Mouse (Mus musculus) stomach, embryonic 14.5 days (tissue): ENCODE results near the gene Npr1. TPM values are rescaled to one million over a fixed set of nuclear protein-coding genes. Genes with fewer than 3 reads are reported as not detected.

Experiments
- ATAC-seq: fragments of 200-750 bp; cut with Nextera tagmentation; 2 replicates; pipeline ENCODE4 v1.8.0; 2017; ENCODE audit warnings: low read depth, moderate TSS enrichment; ENCODE audit not compliant: insufficient number of reproducible peaks, insufficient read depth, low FRiP score
- H3K27ac ChIP-seq: fragments of 300-500 bp; sonication (generic); 2 replicates; pipeline ENCODE4 v1.5.1; 2014; ENCODE audit warnings: mild to moderate bottlenecking, low read length, moderate library complexity, mixed read lengths
- H3K27me3 ChIP-seq: fragments of 300-500 bp; sonication (generic); 2 replicates; pipeline ENCODE4 v1.6.1; 2014; ENCODE audit warnings: low read length, control low read depth, mixed read lengths; ENCODE audit not compliant: control insufficient read depth, insufficient read depth
- H3K36me3 ChIP-seq: fragments of 300-500 bp; sonication (generic); 2 replicates; pipeline ENCODE4 v1.6.1; 2014; ENCODE audit warnings: mild to moderate bottlenecking, control low read depth, low read length, moderate library complexity, mixed read lengths; ENCODE audit not compliant: control insufficient read depth, insufficient read depth
- H3K4me1 ChIP-seq: fragments of 300-500 bp; sonication (generic); 2 replicates; pipeline ENCODE4 v1.6.1; 2014; ENCODE audit warnings: low read length, control low read depth, mixed read lengths; ENCODE audit not compliant: control insufficient read depth, insufficient read depth
- H3K4me2 ChIP-seq: fragments of 300-500 bp; sonication (generic); replicated peaks from 2 replicates; pipeline ENCODE4 v1.6.1; 2014; ENCODE audit warnings: low read depth, low read length, control low read depth
- H3K4me3 ChIP-seq: fragments of 300-500 bp; sonication (generic); 2 replicates; pipeline ENCODE4 v1.5.1; 2014; ENCODE audit warnings: low read depth, low read length, control low read depth
- H3K9ac ChIP-seq: fragments of 300-500 bp; sonication (generic); replicated peaks from 2 replicates; pipeline ENCODE4 v1.6.1; 2014; ENCODE audit warnings: low read depth, mild to moderate bottlenecking, control low read depth, low read length, moderate library complexity, mixed read lengths
- H3K9me3 ChIP-seq: fragments of 300-500 bp; sonication (generic); 2 replicates; pipeline ENCODE4 v1.6.1; 2016; ENCODE audit warnings: low read depth, low read length, control low read depth; ENCODE audit not compliant: control insufficient read depth
- WGBS: fragments of 180-500 bp; shearing (Covaris S2); extraction: QIAGEN DNeasy Blood & Tissue Kit; methylation state at CpG from one replicate; pipeline ENCODE4 v1.1.7; 2014; 5-methylcytosine and 5-hydroxymethylcytosine counted together
- polyA plus RNA-seq: library from polyadenylated mRNA; unstranded; fragments of >200 nt; fragmentation: Nextera tagmentation; extraction: Ambion mirVana; gene quantifications from 2 replicates; pipeline ENCODE4 v1.2.1, GENCODE M21; 2014

Npr1 gene
- polyA plus RNA-seq, 1 experiment from 2014 or later, result 4.8 TPM

GRCm38 (mm10) chr3:90400993-90401392 lies 64.7 kb downstream of the Npr1 start:
- ATAC-seq, result no peak
- Histone ChIP-seq H3K9me3 (no peaks in the 10 kb centered on the region), H3K27ac (no peak overlapping the region), H3K9ac (no peak overlapping the region), H3K27me3 (no peaks in the 10 kb centered on the region), H3K4me3 (no peak overlapping the region), H3K36me3 (peaks cover 83% of the 10 kb centered on the region), H3K4me2 (no peak overlapping the region), H3K4me1 (no peaks in the 10 kb centered on the region)
- 55% methylated on average over 4 of the region's 4 CpGs for WGBS

Other genes with a start within 250 kb of the Npr1 start
- 112 and 116 TPM in 2 replicates for gene Jtb, start 234.3 kb downstream of the Npr1 start, polyA plus RNA-seq
- gene Creb3l4, start 222.4 kb downstream of the Npr1 start, polyA plus RNA-seq, result 20.6 and 21.4 TPM in 2 replicates
- gene Slc39a1, start 217.7 kb downstream of the Npr1 start, polyA plus RNA-seq, result 114 and 119 TPM in 2 replicates
- 18.8 and 21.4 TPM in 2 replicates for gene Crtc2, start 211.7 kb downstream of the Npr1 start, polyA plus RNA-seq
- 3.0 and 3.6 TPM in 2 replicates for gene Dennd4b, start 200.7 kb downstream of the Npr1 start, polyA plus RNA-seq
- 22.3 and 28.7 TPM in 2 replicates for gene Gatad2b, start 172.7 kb downstream of the Npr1 start, polyA plus RNA-seq
- 11.7 and 13.0 TPM in 2 replicates for gene Slc27a3, start 75.9 kb downstream of the Npr1 start, polyA plus RNA-seq
- gene Ints3, start 32.2 kb downstream of the Npr1 start, polyA plus RNA-seq, result 28.7 and 29.6 TPM in 2 replicates
- gene Ilf2, start 10.3 kb upstream of the Npr1 start, polyA plus RNA-seq, result 208 and 217 TPM in 2 replicates
- gene Snapin, start 25.2 kb upstream of the Npr1 start, polyA plus RNA-seq, result 81.2 and 88.0 TPM in 2 replicates
- 97.4 and 98.2 TPM in 2 replicates for gene Chtop, start 43.6 kb upstream of the Npr1 start, polyA plus RNA-seq
- 46.8 and 48.5 TPM in 2 replicates for gene S100a1, start 48.5 kb upstream of the Npr1 start, polyA plus RNA-seq
- 31.2 and 33.5 TPM in 2 replicates for gene S100a13, start 48.6 kb upstream of the Npr1 start, polyA plus RNA-seq
- 14.0 and 17.0 TPM in 2 replicates for gene S100a14, start 61.0 kb upstream of the Npr1 start, polyA plus RNA-seq
- 244 and 247 TPM in 2 replicates for gene S100a16, start 71.4 kb upstream of the Npr1 start, polyA plus RNA-seq
- 0.42 and 0.62 TPM in 2 replicates for gene S100a3, start 94.7 kb upstream of the Npr1 start, polyA plus RNA-seq
- gene S100a2, start 124.4 kb upstream of the Npr1 start, polyA plus RNA-seq, result not detected in 2 replicates
- not detected in 2 replicates for gene Gm42674, start 136.0 kb upstream of the Npr1 start, polyA plus RNA-seq
- 5.5 and 7.4 TPM in 2 replicates for gene S100a4, start 137.9 kb upstream of the Npr1 start, polyA plus RNA-seq
- 0.71 TPM in 1 of 2 replicates, not detected in the other for gene S100a5, start 142.7 kb upstream of the Npr1 start, polyA plus RNA-seq
- 418 and 466 TPM in 2 replicates for gene S100a6, start 147.0 kb upstream of the Npr1 start, polyA plus RNA-seq
- not detected in 2 replicates for gene S100a7a, start 188.2 kb upstream of the Npr1 start, polyA plus RNA-seq
- gene S100a8, start 203.1 kb upstream of the Npr1 start, polyA plus RNA-seq, result 58.0 and 73.3 TPM in 2 replicates
- gene S100a9, start 229.9 kb upstream of the Npr1 start, polyA plus RNA-seq, result 41.0 and 53.5 TPM in 2 replicates